Mouse (Mus musculus) kidney, postnatal 10 days (tissue): ENCODE results near the gene Ncor2.
"Not testable (repeated sequence)": the region's sequence is repeated elsewhere in the genome, so short reads cannot be mapped to it uniquely, and the experiment has no call there.

Experiments
- DNase-seq: peaks from one replicate; pipeline ENCODE4 v3.0.0; 2021; ENCODE audit warnings: mixed read lengths

Ncor2 gene

GRCm38 (mm10) chr5:125179007-125179734, at the start of gene Ncor2:
Gene Ncor2 (minus strand): TSS chr5:125179219.
- DNase-seq = peak; percentile 93

GRCm38 (mm10) chr5:125227699-125228098, 48.7 kb upstream of the Ncor2 start:
- DNase-seq = no peak

- DNase-seq = peak; percentile 62
Measured at GRCm38 (mm10) chr5:125226229-125226634, 47.2 kb upstream of the Ncor2 start.

- DNase-seq = no peak
Measured at GRCm38 (mm10) chr5:125224925-125225324, 45.9 kb upstream of the Ncor2 start.

- no peak for DNase-seq
Measured at GRCm38 (mm10) chr5:125223961-125224360, 44.9 kb upstream of the Ncor2 start.

- no peak for DNase-seq
Measured at GRCm38 (mm10) chr5:125222706-125223105, 43.7 kb upstream of the Ncor2 start.

- no peak for DNase-seq
Measured at GRCm38 (mm10) chr5:125221868-125222267, 42.8 kb upstream of the Ncor2 start.

- DNase-seq = no peak
Measured at GRCm38 (mm10) chr5:125217426-125218170, 38.6 kb upstream of the Ncor2 start.

- DNase-seq = peak; percentile 71
Measured at GRCm38 (mm10) chr5:125215930-125216459, 37.0 kb upstream of the Ncor2 start.

GRCm38 (mm10) chr5:125215346-125215929, 36.4 kb upstream of the Ncor2 start:
- DNase-seq = peak; percentile 79

GRCm38 (mm10) chr5:125214064-125214463, 35.0 kb upstream of the Ncor2 start:
- DNase-seq = no peak

- not testable (repeated sequence) for DNase-seq
Measured at GRCm38 (mm10) chr5:125204910-125205309, 25.9 kb upstream of the Ncor2 start.

- no peak for DNase-seq
Measured at GRCm38 (mm10) chr5:125204199-125204815, 25.3 kb upstream of the Ncor2 start.

GRCm38 (mm10) chr5:125203759-125204158, 24.7 kb upstream of the Ncor2 start:
- DNase-seq = no peak

GRCm38 (mm10) chr5:125203099-125203498, 24.1 kb upstream of the Ncor2 start:
- no peak for DNase-seq

GRCm38 (mm10) chr5:125202100-125202499, 23.1 kb upstream of the Ncor2 start:
- no peak for DNase-seq

- DNase-seq = no peak
Measured at GRCm38 (mm10) chr5:125199086-125199485, 20.1 kb upstream of the Ncor2 start.

GRCm38 (mm10) chr5:125197325-125197724, 18.3 kb upstream of the Ncor2 start:
- not testable (repeated sequence) for DNase-seq

- no peak for DNase-seq
Measured at GRCm38 (mm10) chr5:125196054-125196453, 17.0 kb upstream of the Ncor2 start.

GRCm38 (mm10) chr5:125195142-125195541, 16.1 kb upstream of the Ncor2 start:
- DNase-seq = no peak

GRCm38 (mm10) chr5:125193478-125194439, 14.7 kb upstream of the Ncor2 start:
- no peak for DNase-seq

GRCm38 (mm10) chr5:125191608-125192007, 12.6 kb upstream of the Ncor2 start:
- DNase-seq = no peak
